Mouse (Mus musculus) right cerebral cortex, adult 2 months (tissue): Measurements from ENCODE around the gene Pola1.

Experiments
- DNase-seq, 2 experiments: peaks; one replicate each; pipeline ENCODE4 v3.0.0; 2021 to 2022; ENCODE audit warnings: low spot score in 2 of 2

The Pola1 gene

DNA sequence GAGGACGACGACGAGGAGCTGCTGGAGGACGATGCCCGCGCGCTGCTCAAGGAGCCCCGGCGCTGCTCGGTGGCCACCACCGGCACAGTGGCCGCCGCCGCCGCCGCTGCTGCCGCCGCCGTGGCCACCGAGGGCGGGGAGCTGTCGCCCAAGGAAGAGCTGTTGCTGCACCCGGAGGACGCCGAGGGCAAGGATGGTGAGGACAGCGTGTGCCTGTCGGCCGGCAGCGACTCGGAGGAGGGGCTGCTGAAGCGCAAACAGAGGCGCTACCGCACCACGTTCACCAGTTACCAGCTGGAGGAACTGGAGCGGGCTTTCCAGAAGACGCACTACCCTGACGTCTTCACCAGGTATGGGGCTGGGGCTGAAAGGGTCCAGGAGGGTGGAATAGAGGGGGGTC is 342.9 kb downstream of the Pola1 start:
- no peak for DNase-seq

DNA sequence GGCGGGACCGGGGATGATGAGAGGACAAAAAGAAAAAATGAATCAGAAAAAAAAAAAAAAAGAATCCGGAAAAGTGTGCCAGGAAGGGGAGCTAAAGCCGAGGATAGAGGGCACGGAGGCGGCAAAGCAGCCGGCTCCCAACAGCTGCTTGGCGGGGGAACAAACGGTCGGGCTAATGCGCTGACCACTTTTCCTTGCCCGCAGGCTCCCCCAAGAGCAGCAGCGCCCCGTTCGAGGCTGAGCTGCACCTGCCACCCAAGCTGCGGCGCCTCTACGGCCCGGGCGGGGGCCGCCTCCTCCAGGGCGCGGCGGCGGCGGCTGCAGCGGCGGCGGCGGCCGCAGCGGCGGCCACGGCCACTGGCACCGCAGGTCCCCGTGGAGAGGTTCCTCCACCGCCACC is 343.6 kb downstream of the Pola1 start:
- DNase-seq: no peak

DNA sequence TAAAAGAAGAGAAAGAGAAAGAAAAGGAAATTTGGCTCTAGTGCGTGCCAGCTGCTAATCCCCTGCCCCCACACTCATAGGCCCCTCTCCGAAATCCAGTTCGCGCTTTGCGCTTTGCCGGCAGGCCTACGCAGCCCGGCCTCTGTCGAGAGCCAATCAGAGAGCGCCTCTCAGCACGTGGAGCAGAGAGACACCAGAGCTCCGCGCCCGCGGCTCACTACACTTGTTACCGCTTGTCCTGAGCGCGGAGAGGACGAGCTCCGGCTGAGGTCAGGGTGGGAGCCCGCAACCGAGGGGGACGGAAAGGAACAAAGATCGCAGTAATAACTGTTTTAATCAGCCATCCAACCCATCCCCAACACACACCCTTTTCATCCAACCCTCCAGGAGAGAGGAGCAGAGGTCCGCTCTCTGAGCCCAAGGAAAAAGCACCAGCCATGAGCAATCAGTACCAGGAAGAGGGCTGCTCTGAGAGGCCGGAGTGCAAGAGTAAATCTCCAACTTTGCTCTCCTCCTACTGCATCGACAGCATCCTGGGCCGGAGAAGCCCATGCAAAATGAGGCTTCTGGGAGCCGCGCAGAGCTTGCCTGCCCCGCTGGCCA is 345.6 kb downstream of the Pola1 start, which contains the start of gene Arx:
TSS of gene Arx (plus strand) at position 155 of the 603 bp plus-strand sequence.
- DNase-seq: peak in 1 of 2 experiments; percentile 56

DNA sequence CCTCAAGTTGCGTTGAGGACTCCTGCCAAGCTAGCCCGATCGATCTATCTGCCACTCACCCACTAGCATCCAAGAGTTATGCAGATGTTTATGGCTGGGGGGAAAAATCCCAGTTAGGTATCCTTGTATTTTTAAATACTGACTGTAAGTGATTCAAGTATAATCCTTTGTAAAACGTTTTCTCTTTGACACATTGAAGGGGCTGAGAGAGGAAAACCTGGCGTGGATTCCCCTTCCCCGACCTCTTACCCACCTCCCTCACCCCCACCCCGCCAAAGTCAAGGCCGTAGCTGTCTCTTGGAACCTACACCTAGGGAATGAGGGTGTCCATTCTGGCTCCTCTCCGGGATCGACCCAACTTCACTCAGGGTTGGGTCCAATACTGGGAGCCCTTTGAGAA is 346.9 kb downstream of the Pola1 start:
- no peak for DNase-seq

DNA sequence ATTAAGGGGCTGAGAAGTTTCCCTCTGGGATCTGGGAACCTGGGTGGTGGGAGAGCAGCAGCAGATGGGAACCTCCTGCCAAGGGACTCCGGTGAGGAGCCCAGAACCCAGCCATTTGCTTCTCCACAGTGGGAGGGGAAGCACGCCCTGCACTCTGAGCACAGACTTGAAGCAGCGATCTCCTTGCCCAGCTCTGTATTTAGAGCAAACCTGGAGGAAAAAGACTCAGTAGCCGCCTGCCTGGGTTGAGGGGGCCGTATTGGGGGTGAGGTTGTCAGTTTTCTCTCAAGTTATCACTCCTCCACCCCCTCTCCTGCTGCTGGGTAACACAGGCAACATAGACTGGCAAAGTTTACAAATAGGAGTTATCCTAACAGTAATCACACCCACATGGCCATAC is 350.2 kb downstream of the Pola1 start:
- DNase-seq: no peak

DNA sequence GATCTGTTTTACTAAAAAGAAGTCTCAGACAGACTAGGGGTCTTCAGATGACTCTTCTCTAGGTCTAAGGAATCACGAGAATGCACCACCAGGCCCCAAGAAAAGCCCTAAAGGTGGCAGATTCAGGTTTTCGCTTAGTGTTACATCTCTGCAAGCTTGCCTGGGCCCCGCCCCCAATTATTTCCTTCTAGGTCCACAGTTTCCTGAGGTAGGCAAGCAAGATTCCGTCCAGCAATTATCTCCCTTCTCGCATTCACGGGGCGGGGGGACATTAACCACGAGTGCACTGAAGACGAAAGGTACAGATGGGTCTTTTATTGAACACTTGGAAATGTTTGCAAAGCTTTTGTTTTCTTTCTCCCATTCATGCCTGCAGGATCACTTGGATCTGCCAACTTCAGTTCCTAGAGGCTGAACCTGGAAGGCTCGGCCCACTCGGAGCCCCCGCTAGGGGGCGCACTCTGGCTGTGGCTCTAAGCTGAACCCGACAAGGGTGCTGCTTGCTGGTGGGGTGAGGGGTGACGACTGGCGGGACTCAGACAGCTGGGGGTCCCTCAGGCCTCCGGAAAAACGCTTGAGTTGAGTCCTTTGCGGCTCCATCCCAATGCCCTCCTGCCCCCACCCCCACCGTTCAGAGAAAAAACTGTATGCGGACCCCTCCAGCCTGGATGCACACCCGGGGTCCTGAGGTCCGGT is 350.8 kb downstream of the Pola1 start:
- DNase-seq: no peak

DNA sequence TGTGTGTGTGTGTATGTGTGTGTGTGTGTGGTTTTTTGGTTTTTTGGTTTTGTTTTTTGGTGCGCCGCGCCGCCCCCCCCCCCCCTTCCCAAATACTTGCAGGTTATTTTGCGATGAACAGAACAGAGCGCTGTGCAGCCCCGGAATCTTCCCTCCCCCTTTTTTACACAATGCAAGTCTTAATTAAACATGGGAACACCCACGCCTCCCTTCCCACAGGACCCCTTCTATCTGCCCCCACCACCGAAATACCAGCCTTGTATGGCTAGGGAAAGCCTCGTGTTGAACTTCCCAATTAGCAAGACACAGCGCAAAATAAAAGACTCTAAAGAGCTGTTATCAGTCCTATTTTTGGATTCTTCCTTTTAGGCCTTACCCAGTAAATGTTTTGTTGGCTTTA is 352.0 kb downstream of the Pola1 start:
- no peak for DNase-seq

DNA sequence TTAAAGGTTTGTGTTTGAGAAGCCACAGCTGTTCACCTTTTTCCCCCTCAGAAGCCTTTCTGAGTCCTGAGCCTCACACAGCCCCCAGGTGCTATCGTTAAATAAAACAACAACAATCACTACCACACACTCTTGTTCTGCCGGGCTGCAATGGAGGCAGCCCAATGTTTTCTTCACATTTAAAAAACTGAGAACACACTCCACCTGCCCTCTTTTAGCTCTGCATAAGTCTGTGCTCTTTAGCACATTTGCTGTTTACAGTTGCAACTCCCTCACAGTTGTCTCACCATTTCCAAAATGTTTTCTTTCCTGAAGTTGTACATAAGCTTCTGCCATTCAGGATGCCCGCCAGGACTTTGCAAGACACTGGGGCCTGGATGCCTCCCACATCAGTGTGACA is 356.3 kb downstream of the Pola1 start:
- no peak for DNase-seq
